Comparison of ENCODE assay signal across 7 mouse cellular contexts in the genomic region with DNA sequence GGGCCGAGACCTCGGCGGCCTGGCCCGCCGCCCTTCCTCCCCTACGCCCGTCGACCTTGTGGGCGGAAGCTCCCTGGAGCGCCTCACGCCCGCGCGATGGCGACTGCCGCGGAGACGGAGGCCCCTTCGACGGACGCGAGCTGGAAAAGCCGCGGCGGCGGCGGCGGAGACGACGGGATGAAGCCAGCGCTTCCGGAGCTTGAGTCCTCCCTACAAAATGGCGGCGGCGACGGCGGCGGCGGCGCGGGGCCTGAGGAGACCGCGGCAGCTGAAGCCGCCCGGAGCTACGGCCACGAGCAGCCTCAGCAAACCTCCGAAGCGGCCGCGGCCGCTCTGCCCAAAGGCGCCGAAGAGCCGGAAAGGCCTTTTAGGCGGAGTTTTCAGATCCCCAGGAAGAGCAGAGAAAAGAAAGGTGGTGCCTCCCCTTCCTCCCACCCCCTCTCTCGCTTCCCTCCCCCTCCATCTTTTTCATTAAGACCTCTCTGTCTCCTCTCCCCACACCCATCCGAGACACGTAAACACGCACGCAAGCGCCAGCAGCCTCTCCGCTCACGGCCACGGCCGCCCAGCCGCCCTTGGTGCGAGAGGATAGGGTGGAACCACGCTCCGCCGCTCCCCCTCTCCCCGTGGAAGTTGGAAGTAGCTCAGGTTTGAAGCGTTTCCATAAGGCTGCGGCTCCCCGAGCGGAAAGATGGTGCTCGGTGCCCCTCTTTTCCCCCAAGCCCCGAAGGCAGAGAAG. TPM values are rescaled to one million over a fixed set of nuclear protein-coding genes. Genes with fewer than 3 reads are reported as not detected.
DNase-seq lines count a peak whose midpoint lies in the region; ATAC-seq and TF ChIP-seq lines count a peak whose summit lies in the region.

No protein-coding gene starts in this region.

- no peak for TF ChIP-seq CTCF in intestine, postnatal 0 days (IDR thresholded peaks at IDR 0.05; ENCODE audit: low read depth)

- peak; percentile 72 for ATAC-seq in intestine, postnatal 0 days
- peak; percentile 81 for ATAC-seq in limb, embryonic 11.5 days (ENCODE audit: insufficient number of reproducible peaks, low FRiP score, low TSS enrichment, low read depth)
- peak; percentile 87 for ATAC-seq in midbrain, embryonic 14.5 days (ENCODE audit: low FRiP score, low TSS enrichment)

- H3K27me3 ChIP-seq in intestine, postnatal 0 days (replicated peaks; ENCODE audit: control insufficient read depth, insufficient read depth, low read length): no peaks in the 10 kb centered on the region
- H3K27me3 ChIP-seq in limb, embryonic 11.5 days (ENCODE audit: control insufficient read depth, insufficient read depth, low read length): no peaks in the 10 kb centered on the region
- no peaks in the 10 kb centered on the region for H3K27me3 ChIP-seq in midbrain, embryonic 14.5 days (ENCODE audit: control insufficient read depth, insufficient read depth, low read length)

- peak overlapping the region; percentile 56 for H3K4me3 ChIP-seq in intestine, postnatal 0 days (ENCODE audit: low read depth, low read length)
- peak overlapping the region; percentile 71 for H3K4me3 ChIP-seq in limb, embryonic 11.5 days (ENCODE audit: low read depth, low read length)
- peak overlapping the region; percentile 81 for H3K4me3 ChIP-seq in midbrain, embryonic 14.5 days (replicated peaks; ENCODE audit: low read depth, low read length)

- peak; percentile 85 for DNase-seq in adrenal gland, adult 8-10 months
- peak; percentile 62 for DNase-seq in embryo, embryonic 11.5 days (ENCODE audit: low read depth, low spot score)
- DNase-seq in gastrocnemius, postnatal 4 days (ENCODE audit: low spot score in 2 of 2): peak; percentile 68 to 85
- DNase-seq in limb, embryonic 11.5 days (ENCODE audit: low spot score): peak; percentile 82
- DNase-seq in midbrain, embryonic 14.5 days: peak; percentile 89
- DNase-seq in spleen, adult 18-20 months: peak; percentile 69 to 71

- H3K4me2 ChIP-seq in intestine, postnatal 0 days (replicated peaks; ENCODE audit: low read depth): peak overlapping the region; percentile 91
- H3K4me2 ChIP-seq in limb, embryonic 11.5 days (ENCODE audit: low read depth, severe bottlenecking): peak overlapping the region; percentile 87
- peak overlapping the region; percentile 80 for H3K4me2 ChIP-seq in midbrain, embryonic 14.5 days (ENCODE audit: low read length)

- H3K4me1 ChIP-seq in intestine, postnatal 0 days (replicated peaks; ENCODE audit: control insufficient read depth, insufficient read depth, low read length): no peaks in the 10 kb centered on the region
- no peaks in the 10 kb centered on the region for H3K4me1 ChIP-seq in limb, embryonic 11.5 days (ENCODE audit: control insufficient read depth, insufficient read depth, low read length)
- peaks cover 6% of the 10 kb centered on the region for H3K4me1 ChIP-seq in midbrain, embryonic 14.5 days (ENCODE audit: control insufficient read depth, insufficient read depth, low read length)

- H3K27ac ChIP-seq in intestine, postnatal 0 days (ENCODE audit: low read depth, low read length): peak overlapping the region; percentile 100
- H3K27ac ChIP-seq in limb, embryonic 11.5 days (replicated peaks; ENCODE audit: low read depth, low read length): peak overlapping the region; percentile 97
- peak overlapping the region; percentile 100 for H3K27ac ChIP-seq in midbrain, embryonic 14.5 days (replicated peaks; ENCODE audit: low read depth, low read length)

- H3K9me3 ChIP-seq in intestine, postnatal 0 days (ENCODE audit: control insufficient read depth): no peaks in the 10 kb centered on the region
- no peaks in the 10 kb centered on the region; the same call in 1 of the 2 replicates for H3K9me3 ChIP-seq in limb, embryonic 11.5 days (ENCODE audit: control insufficient read depth, low read length)
- H3K9me3 ChIP-seq in midbrain, embryonic 14.5 days (ENCODE audit: control insufficient read depth, low read length): 0 out of 2 replicates have a peak, but pooled peaks cover 11% of the 10 kb centered on the region

- peak overlapping the region; percentile 92 for H3K9ac ChIP-seq in intestine, postnatal 0 days (ENCODE audit: low read depth, low read length)
- H3K9ac ChIP-seq in limb, embryonic 11.5 days (ENCODE audit: low read length): peak overlapping the region; percentile 95
- H3K9ac ChIP-seq in midbrain, embryonic 14.5 days (replicated peaks; ENCODE audit: low read length): peak overlapping the region; percentile 95

- WGBS in intestine, postnatal 0 days: under 1% methylated on average over 78 of the region's 78 CpGs
- under 1% methylated on average over 73 of the region's 78 CpGs for WGBS in limb, embryonic 11.5 days
- under 1% methylated on average over 78 of the region's 78 CpGs for WGBS in midbrain, embryonic 14.5 days

- 0 out of 2 replicates have a peak, but pooled peaks cover 4% of the 10 kb centered on the region for H3K36me3 ChIP-seq in intestine, postnatal 0 days (ENCODE audit: control insufficient read depth, insufficient read depth)
- no peaks in the 10 kb centered on the region; the same call in 1 of the 2 replicates for H3K36me3 ChIP-seq in limb, embryonic 11.5 days (ENCODE audit: control insufficient read depth, insufficient read depth, low read length)
- H3K36me3 ChIP-seq in midbrain, embryonic 14.5 days (ENCODE audit: control insufficient read depth, insufficient read depth, low read length): peaks cover 7% of the 10 kb centered on the region; the same call in 1 of the 2 replicates

RNA-seq across cellular contexts. Expression of a gene that starts 0.5 kb away (rescaled TPM):
- total RNA-seq in adrenal gland, adult 8-10 months (2022): 10 to 100 TPM; 22.5 to 32.3 (median 26.7) TPM
- 10 to 100 TPM; 17.6 to 20.0 TPM for total RNA-seq in gastrocnemius, postnatal 4 days (2021)
- 4.9 and 6.5 TPM in 2 replicates for polyA plus RNA-seq in intestine, postnatal 0 days (2015; fragmentation: Nextera tagmentation; extraction: Ambion mirVana)
- 11.7 and 15.2 TPM in 2 replicates for polyA plus RNA-seq in limb, embryonic 11.5 days (2014; fragmentation: Nextera tagmentation; extraction: Ambion mirVana)
- 19.1 TPM in 2 replicates for polyA plus RNA-seq in midbrain, embryonic 14.5 days (2014; fragmentation: Nextera tagmentation; extraction: Ambion mirVana)

Comparison
In these comparisons a context has a peak if more than half of its experiments do, and no peak if none do; other contexts are left out.
1. Peak in every context shown above with its lines: DNase-seq, ATAC-seq, H3K4me3 ChIP-seq and H3K27ac ChIP-seq.